Mouse (Mus musculus) ES-E14 (cell line): Measurements from ENCODE around the gene Brap.

ENCODE experiments used
- CHD2 ChIP-seq: IDR thresholded peaks from 2 replicates; pipeline ENCODE4 v1.6.1; 2014; ENCODE audit warnings: mild to moderate bottlenecking, low read depth, low read length, inconsistent platforms
- HCFC1 ChIP-seq: IDR thresholded peaks from 2 replicates; pipeline ENCODE4 v1.6.1; 2012; ENCODE audit warnings: low read length, inconsistent platforms, borderline replicate concordance; ENCODE audit not compliant: insufficient read depth
- ZC3H11A ChIP-seq: IDR thresholded peaks from 2 replicates; pipeline ENCODE4 v1.6.1; 2012; ENCODE audit warnings: low read depth, mild to moderate bottlenecking, inconsistent platforms, low read length, borderline replicate concordance
- ZNF384 ChIP-seq: IDR thresholded peaks from 2 replicates; pipeline ENCODE4 v1.6.1; 2012; ENCODE audit warnings: low read depth, low read length, inconsistent platforms

GRCm38 (mm10) chr5:121664078-121664477 lies 3.7 kb downstream of the Brap start:
- no peak for TF ChIP-seq HCFC1
- TF ChIP-seq CHD2: no peak
- TF ChIP-seq ZC3H11A: no peak
- no peak for TF ChIP-seq ZNF384
